Mouse (Mus musculus): ENCODE measurements around the gene Prkcq. TPM values are rescaled to one million over a fixed set of nuclear protein-coding genes. Genes with fewer than 3 reads are reported as not detected.

Gene Prkcq
- polyA plus RNA-seq, 2 experiments from 2014 or later = 134 to 151 TPM

- no peak for ATAC-seq
Observed at GRCm38 (mm10) chr2:11224808-11225484, 53.0 kb downstream of the Prkcq start.

- no peak for ATAC-seq
Observed at GRCm38 (mm10) chr2:11225485-11225876, 53.6 kb downstream of the Prkcq start.

GRCm38 (mm10) chr2:11226555-11226954, 54.6 kb downstream of the Prkcq start:
- no peak for ATAC-seq

GRCm38 (mm10) chr2:11229126-11229525, 57.2 kb downstream of the Prkcq start:
- peak; percentile 56 for ATAC-seq

GRCm38 (mm10) chr2:11231118-11231517, 59.2 kb downstream of the Prkcq start:
- no peak for ATAC-seq

GRCm38 (mm10) chr2:11231988-11232387, 60.1 kb downstream of the Prkcq start:
- no peak for ATAC-seq

- ATAC-seq = peak; percentile 74
Observed at GRCm38 (mm10) chr2:11238254-11238653, 66.3 kb downstream of the Prkcq start.

- no peak for ATAC-seq
Observed at GRCm38 (mm10) chr2:11239523-11239922, 67.6 kb downstream of the Prkcq start.

GRCm38 (mm10) chr2:11245926-11246325, 74.0 kb downstream of the Prkcq start:
- no peak for ATAC-seq

GRCm38 (mm10) chr2:11253945-11254344, 82.0 kb downstream of the Prkcq start:
- peak; percentile 67 for ATAC-seq

GRCm38 (mm10) chr2:11254446-11254845, 82.5 kb downstream of the Prkcq start:
- ATAC-seq = peak; percentile 85

- no peak for ATAC-seq
Observed at GRCm38 (mm10) chr2:11257260-11257850, 85.4 kb downstream of the Prkcq start.

- ATAC-seq = no peak
Observed at GRCm38 (mm10) chr2:11258181-11258580, 86.3 kb downstream of the Prkcq start.

GRCm38 (mm10) chr2:11259361-11259760, 87.5 kb downstream of the Prkcq start:
- ATAC-seq = peak; percentile 35

- ATAC-seq = no peak
Observed at GRCm38 (mm10) chr2:11264836-11265235, 92.9 kb downstream of the Prkcq start.

- ATAC-seq = no peak
Observed at GRCm38 (mm10) chr2:11265455-11265854, 93.5 kb downstream of the Prkcq start.

- peak; percentile 64 for ATAC-seq
Observed at GRCm38 (mm10) chr2:11266294-11266693, 94.4 kb downstream of the Prkcq start.

- no peak for ATAC-seq
Observed at GRCm38 (mm10) chr2:11278965-11279364, 107.1 kb downstream of the Prkcq start.

GRCm38 (mm10) chr2:11280247-11280646, 108.3 kb downstream of the Prkcq start:
- ATAC-seq = peak; percentile 28

- peak; percentile 31 for ATAC-seq
Observed at GRCm38 (mm10) chr2:11287834-11288530, 116.1 kb downstream of the Prkcq start.

- peak; percentile 87 for ATAC-seq
Observed at GRCm38 (mm10) chr2:11288531-11288846, 116.6 kb downstream of the Prkcq start.

GRCm38 (mm10) chr2:11290931-11291330, 119.0 kb downstream of the Prkcq start:
- ATAC-seq = no peak

GRCm38 (mm10) chr2:11291570-11292405, 119.9 kb downstream of the Prkcq start:
- no peak for ATAC-seq
